Mouse (Mus musculus) frontal cortex, postnatal 25 days (tissue): ENCODE results near the gene Elovl4.

Experiments used
- DNase-seq, 2 experiments: peaks; one replicate each; pipeline ENCODE4 v3.0.0; 2022; ENCODE audit warnings: low spot score in 2 of 2

The Elovl4 gene

GRCm38 (mm10) chr9:83805977-83806815 is at the start of gene Elovl4:
TSS of gene Elovl4 (minus strand) at chr9:83806277.
- DNase-seq: peak; percentile 74 to 81

GRCm38 (mm10) chr9:83852464-83852863 is 46.4 kb upstream of the Elovl4 start:
- no peak for DNase-seq

- DNase-seq: no peak
Measured at GRCm38 (mm10) chr9:83834748-83835313, 28.8 kb upstream of the Elovl4 start.

DNA sequence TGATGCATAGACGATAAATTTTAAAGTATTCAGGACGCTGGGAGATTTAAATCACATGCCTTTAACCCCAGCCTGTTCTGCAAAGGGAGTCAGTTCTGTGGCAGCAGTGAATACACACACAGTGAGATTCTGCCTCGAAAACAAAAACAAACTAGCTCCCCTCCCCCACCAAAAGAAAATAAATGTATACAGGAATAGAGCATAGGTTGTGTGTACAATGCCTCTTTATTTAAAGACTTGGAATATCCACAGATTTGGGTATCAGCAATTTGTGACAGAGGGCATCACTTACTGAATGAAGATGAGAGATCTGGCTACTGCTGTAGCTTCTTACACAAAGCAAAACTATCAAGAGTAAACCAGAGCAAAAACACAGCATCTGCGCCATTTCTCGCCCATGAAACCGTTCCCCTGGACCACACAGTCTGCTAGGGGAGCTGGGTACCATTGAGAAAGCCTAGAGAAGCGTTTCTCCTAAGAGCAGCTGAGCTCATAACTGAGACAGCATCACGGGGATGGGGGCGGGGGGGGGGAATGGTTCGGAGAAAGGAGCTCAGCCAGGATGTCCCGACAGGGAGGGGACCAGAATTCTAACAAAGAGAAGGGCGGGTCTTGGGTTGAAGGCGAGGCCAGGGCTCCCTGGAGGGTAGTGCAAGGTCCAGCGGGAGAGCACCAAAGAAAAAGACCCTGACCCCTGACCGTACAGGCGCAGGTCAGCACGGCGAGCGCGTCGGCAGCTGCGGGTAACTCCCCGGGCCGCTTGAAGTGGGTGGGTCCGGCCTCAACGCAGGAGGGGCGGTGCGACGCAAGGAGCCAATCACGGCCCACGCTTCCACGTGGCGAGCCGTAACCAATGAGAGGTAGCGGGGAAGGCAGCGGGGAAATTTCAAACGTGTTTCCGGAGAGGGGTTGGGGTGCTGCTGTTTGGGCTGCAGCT is 28.0 kb upstream of the Elovl4 start, which contains the start of gene Ttk:
TSS of gene Ttk (plus strand) at position 879 of the 937 bp plus-strand sequence.
- peak; percentile 70 to 84 for DNase-seq

GRCm38 (mm10) chr9:83831152-83831551 is 25.1 kb upstream of the Elovl4 start:
- no peak for DNase-seq

- DNase-seq: no peak
Measured at GRCm38 (mm10) chr9:83829896-83830295, 23.8 kb upstream of the Elovl4 start.

GRCm38 (mm10) chr9:83822925-83823324 is 16.8 kb upstream of the Elovl4 start:
- DNase-seq: no peak

GRCm38 (mm10) chr9:83820976-83821375 is 14.9 kb upstream of the Elovl4 start:
- DNase-seq: no peak

- no peak for DNase-seq
Measured at GRCm38 (mm10) chr9:83819188-83819587, 13.1 kb upstream of the Elovl4 start.

- peak in 1 of 2 experiments; percentile 47 for DNase-seq
Measured at GRCm38 (mm10) chr9:83807562-83807961, 1.5 kb upstream of the Elovl4 start.

- no peak for DNase-seq
Measured at GRCm38 (mm10) chr9:83805164-83805976, 707 bp downstream of the Elovl4 start.

DNA sequence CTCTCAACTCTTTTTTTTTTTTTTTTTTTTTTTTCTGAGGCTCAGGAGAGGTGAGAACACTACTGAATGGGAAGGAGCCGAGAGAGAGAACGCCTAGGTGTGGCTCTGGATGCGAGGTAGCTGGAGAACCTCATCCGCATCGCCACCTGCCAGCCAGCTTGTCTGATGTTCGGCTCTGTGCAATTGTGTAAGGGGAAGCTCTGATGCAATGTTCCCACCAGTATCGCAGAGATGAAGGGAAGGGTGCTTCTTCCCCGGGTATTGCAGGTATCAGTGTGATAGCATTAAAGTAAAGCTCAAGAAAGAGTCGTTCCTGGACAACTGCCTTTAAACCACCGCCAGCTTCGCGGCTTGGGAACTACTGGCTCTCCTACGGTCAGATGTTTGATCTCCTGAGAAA is 1.7 kb downstream of the Elovl4 start:
- no peak for DNase-seq

DNA sequence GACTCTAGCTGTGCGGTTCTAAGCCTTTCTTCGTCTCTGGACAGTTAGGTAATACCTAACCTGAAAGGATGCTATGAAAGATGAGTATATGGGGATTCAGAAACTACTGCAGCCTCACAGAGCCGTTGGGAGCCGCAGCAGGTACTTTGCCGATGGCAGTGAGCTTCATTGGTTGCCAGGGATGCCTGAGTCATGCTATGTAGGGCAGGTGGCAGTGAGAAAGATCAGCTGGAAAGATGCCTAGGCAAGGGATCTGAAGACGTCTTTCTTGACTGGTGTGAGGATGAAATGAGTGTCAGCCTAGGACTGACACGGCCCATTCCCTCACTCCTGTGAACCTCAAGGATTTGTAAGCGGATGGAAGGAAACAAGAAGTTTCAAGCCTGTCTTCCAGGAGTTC is 8.2 kb downstream of the Elovl4 start:
- no peak for DNase-seq

DNA sequence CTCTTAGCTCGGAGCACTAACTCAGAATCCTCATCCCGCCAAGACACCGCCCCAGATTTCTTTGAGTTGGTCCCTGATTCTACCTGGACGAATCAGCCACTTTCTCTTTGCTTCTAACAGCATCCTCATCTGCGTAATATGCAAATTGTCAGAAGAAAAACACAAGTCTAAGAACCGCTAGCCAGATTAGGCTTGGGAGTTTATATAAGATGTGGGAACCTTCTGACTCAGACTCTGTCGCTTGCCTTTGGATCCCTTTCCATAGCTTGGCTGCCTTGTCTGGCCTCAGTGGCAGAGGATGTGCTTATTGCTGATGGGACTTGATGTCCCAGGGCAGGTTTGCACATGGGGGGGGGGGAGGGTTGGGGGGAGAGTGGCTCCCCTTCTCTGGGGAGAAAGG is 9.2 kb downstream of the Elovl4 start:
- DNase-seq: no peak

DNA sequence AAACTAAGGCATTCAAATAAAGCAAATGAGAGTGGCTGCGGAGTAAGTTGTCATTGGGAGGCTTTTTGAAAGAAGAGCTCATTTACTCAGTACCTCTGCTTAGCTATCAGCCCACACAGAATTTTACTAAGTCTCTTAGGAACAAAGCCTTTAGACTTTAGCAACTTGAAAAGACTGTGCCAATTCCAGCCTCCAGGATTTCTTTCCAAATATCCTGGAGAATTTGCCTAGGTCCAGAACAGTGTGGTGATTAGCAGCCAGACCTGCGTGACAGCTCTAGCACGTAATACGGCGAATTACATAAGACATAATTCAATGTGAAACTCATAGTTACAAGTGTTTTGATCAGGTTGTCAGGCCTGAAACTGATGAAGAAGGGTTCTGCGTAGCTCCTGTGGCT is 16.8 kb downstream of the Elovl4 start:
- no peak for DNase-seq

DNA sequence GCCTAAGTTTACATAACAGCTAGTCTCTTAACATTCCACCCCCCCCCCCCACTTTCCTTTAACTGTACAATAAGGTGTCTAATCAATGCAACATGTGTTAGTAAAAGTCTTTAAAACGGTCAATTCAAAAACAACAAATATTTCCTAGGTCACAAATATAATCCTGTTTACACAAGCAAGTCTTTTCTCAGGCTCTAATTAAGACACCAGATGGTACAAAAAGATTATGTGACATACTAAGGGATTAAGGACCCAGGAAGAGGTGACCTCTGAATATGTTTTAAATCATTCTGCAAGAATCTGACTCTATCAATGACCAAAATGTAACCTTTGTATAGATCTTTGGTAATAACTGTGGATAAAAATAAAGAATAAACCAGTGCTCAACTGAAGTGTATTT is 20.6 kb downstream of the Elovl4 start:
- DNase-seq: no peak

DNA sequence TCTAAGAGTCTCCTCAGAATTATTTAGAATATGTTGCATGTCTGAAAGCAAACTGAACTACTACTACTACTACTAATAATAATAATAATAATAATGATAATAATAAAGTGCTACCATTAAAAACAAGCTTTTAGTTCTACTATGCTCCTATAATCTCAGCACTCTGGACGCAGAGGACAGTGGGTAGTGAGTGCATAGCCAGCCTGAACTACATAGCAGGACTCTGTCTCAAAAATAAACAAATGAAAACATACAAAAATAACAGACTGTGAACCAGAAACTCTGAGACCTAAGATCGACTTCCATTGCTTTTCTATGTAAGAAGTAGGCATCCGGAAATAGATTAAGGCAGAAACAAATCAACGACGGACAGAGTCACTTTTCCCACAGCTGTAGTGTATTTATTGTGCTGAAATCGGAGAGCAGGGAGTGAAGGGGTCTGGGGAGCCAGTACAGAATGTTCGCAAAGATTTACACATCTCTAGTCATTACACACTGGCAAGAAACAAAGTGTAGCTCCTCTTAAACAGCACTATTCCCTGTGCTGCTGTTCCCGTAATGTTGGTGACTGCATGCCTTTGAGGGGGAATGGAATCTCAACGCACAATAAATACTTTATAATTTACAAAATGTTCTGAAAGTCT is 27.6 kb downstream of the Elovl4 start:
- DNase-seq: no peak

GRCm38 (mm10) chr9:83761318-83761717 is 44.8 kb downstream of the Elovl4 start:
- DNase-seq: no peak

DNA sequence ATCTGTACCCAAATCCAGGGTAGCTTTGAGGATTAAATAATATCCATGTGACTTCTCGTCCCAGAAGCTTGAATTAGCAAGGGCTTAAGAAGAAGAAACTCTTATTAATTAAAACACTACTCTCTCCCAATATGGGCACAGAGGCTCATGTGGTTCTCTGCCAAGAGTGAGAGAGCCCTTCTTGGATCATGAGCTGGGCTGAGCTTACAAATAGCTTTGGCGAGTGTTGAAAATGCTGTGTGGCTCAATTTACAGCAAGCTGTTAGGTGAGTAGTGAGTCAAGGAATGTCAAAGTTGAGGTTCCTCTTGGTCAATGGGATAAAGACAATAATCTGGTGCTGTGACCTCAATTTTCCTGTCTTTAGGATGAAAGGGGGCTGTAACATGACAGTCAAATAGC is 74.2 kb downstream of the Elovl4 start:
- no peak for DNase-seq

- DNase-seq: no peak
Measured at GRCm38 (mm10) chr9:83730836-83731235, 75.2 kb downstream of the Elovl4 start.
